Comparison of ENCODE assay signal across 20 mouse cellular contexts in genomic region chr10:29285757-29286156, GRCm38 (mm10). TPM values are rescaled to one million over a fixed set of nuclear protein-coding genes. Genes with fewer than 3 reads are reported as not detected.
DNase-seq lines count a peak whose midpoint lies in the region; ATAC-seq and TF ChIP-seq lines count a peak whose summit lies in the region.
"Had no signal": no experiment of that assay in that cellular context is flagged by ENCODE, and none has a peak within 500 bp of the region (broad histone marks: within the 10 kb centered on the region; RNA-seq: fewer than 3 reads in every experiment).

No protein-coding gene starts in this region.

- H3K27ac ChIP-seq in embryonic facial prominence, embryonic 15.5 days (replicated peaks) = peak overlapping the region; percentile 66
- H3K27ac ChIP-seq in limb, embryonic 15.5 days = peak overlapping the region; percentile 38; the same call in 1 of the 2 replicates
- H3K27ac ChIP-seq in stomach, embryonic 14.5 days (ENCODE audit: low read length) = no peak overlapping the region
- H3K27ac ChIP-seq: heart, embryonic 13.5 days; hindbrain, embryonic 10.5 days; liver, embryonic 15.5 days; midbrain, embryonic 10.5 days; neural tube, embryonic 13.5 days had no signal

- no peaks in the 10 kb centered on the region for H3K9me3 ChIP-seq in embryonic facial prominence, embryonic 15.5 days (replicated peaks)
- H3K9me3 ChIP-seq in limb, embryonic 15.5 days = no peaks in the 10 kb centered on the region
- no peaks in the 10 kb centered on the region for H3K9me3 ChIP-seq in stomach, embryonic 14.5 days (ENCODE audit: control insufficient read depth, low read depth, low read length)
- H3K9me3 ChIP-seq: heart, embryonic 13.5 days; hindbrain, embryonic 10.5 days; liver, embryonic 15.5 days; midbrain, embryonic 10.5 days; neural tube, embryonic 13.5 days had no signal

- no peak overlapping the region for H3K4me2 ChIP-seq in embryonic facial prominence, embryonic 15.5 days (replicated peaks)
- H3K4me2 ChIP-seq in limb, embryonic 15.5 days = no peak overlapping the region
- H3K4me2 ChIP-seq in stomach, embryonic 14.5 days (replicated peaks; ENCODE audit: low read depth, low read length) = no peak overlapping the region
- H3K4me2 ChIP-seq: heart, embryonic 13.5 days; liver, embryonic 15.5 days; neural tube, embryonic 13.5 days had no signal

- H3K4me3 ChIP-seq in lung, adult 2 months (replicated peaks; ENCODE audit: extremely low read depth, low read depth, low read length) = no peak overlapping the region
- no peak overlapping the region for H3K4me3 ChIP-seq in embryonic facial prominence, embryonic 15.5 days (replicated peaks)
- no peak overlapping the region for H3K4me3 ChIP-seq in limb, embryonic 15.5 days
- H3K4me3 ChIP-seq in stomach, embryonic 14.5 days (ENCODE audit: low read depth, low read length) = no peak overlapping the region
- H3K4me3 ChIP-seq: erythroblast, embryonic 14.5 days; heart, embryonic 13.5 days; hindbrain, embryonic 10.5 days; liver, embryonic 15.5 days; midbrain, embryonic 10.5 days; neural tube, embryonic 13.5 days had no signal

- H3K36me3 ChIP-seq in embryonic facial prominence, embryonic 15.5 days = no peaks in the 10 kb centered on the region
- H3K36me3 ChIP-seq in limb, embryonic 15.5 days = no peaks in the 10 kb centered on the region
- no peaks in the 10 kb centered on the region for H3K36me3 ChIP-seq in stomach, embryonic 14.5 days (ENCODE audit: control insufficient read depth, insufficient read depth, low read length)
- H3K36me3 ChIP-seq: heart, embryonic 13.5 days; hindbrain, embryonic 10.5 days; liver, embryonic 15.5 days; midbrain, embryonic 10.5 days; neural tube, embryonic 13.5 days had no signal

- H3K27me3 ChIP-seq in embryonic facial prominence, embryonic 15.5 days = no peaks in the 10 kb centered on the region
- no peaks in the 10 kb centered on the region for H3K27me3 ChIP-seq in limb, embryonic 15.5 days
- no peaks in the 10 kb centered on the region for H3K27me3 ChIP-seq in stomach, embryonic 14.5 days (ENCODE audit: control insufficient read depth, insufficient read depth, low read length)
- H3K27me3 ChIP-seq: CH12.LX; heart, embryonic 13.5 days; liver, embryonic 15.5 days; neural tube, embryonic 13.5 days had no signal

- no peak for TF ChIP-seq CTCF in lung, adult 2 months (IDR thresholded peaks at IDR 0.05; ENCODE audit: insufficient read depth, low read length)

- WGBS in lung, adult 2 months = 61% methylated on average over 1 of the region's 1 CpGs
- 56% methylated on average over 1 of the region's 1 CpGs for WGBS in embryonic facial prominence, embryonic 15.5 days
- 46% methylated on average over 1 of the region's 1 CpGs for WGBS in limb, embryonic 15.5 days
- 63% methylated on average over 1 of the region's 1 CpGs for WGBS in stomach, embryonic 14.5 days

- peak; percentile 4 to 60 for DNase-seq in lung, adult 18-20 months
- DNase-seq in lung, adult 2 months = no peak
- no peak for DNase-seq in gastrocnemius, postnatal 14 days
- DNase-seq in adrenal gland, postnatal 14 days = no peak
- no peak for DNase-seq in heart, postnatal 4 days
- DNase-seq: adrenal gland, postnatal 36 days; cerebellum, postnatal 25 days; gastrocnemius, postnatal 36 days; right cerebral cortex, postnatal 4 days; thymus, postnatal 14 days had no signal

- H3K4me1 ChIP-seq in lung, adult 2 months (ENCODE audit: control insufficient read depth, insufficient read depth, low read length) = peaks cover 2% of the 10 kb centered on the region
- no peaks in the 10 kb centered on the region for H3K4me1 ChIP-seq in embryonic facial prominence, embryonic 15.5 days
- no peaks in the 10 kb centered on the region for H3K4me1 ChIP-seq in limb, embryonic 15.5 days
- H3K4me1 ChIP-seq in stomach, embryonic 14.5 days (ENCODE audit: control insufficient read depth, insufficient read depth, low read length) = no peaks in the 10 kb centered on the region
- H3K4me1 ChIP-seq: heart, embryonic 13.5 days; hindbrain, embryonic 10.5 days; liver, embryonic 15.5 days; midbrain, embryonic 10.5 days; neural tube, embryonic 13.5 days had no signal

- intact Hi-C loops in gastrocnemius, postnatal 14 days (cut with DNase I; ENCODE audit: low total_unique reads) = no loop called here

- ATAC-seq in embryonic facial prominence, embryonic 15.5 days (ENCODE audit: insufficient number of reproducible peaks, low FRiP score, low TSS enrichment, low read depth) = peak; percentile 63; the same call in 1 of the 2 replicates
- no peak for ATAC-seq in limb, embryonic 15.5 days (ENCODE audit: insufficient number of reproducible peaks, low FRiP score, low TSS enrichment, low read depth)
- peak; percentile 69 for ATAC-seq in stomach, embryonic 14.5 days (ENCODE audit: insufficient number of reproducible peaks, insufficient read depth, low FRiP score, low read depth)

- no peak for TF ChIP-seq POLR2A in lung, adult 2 months (IDR thresholded peaks at IDR 0.05; ENCODE audit: borderline replicate concordance, extremely low read depth, low read depth, low read length)

- H3K9ac ChIP-seq in embryonic facial prominence, embryonic 15.5 days = no peak overlapping the region
- no peak overlapping the region for H3K9ac ChIP-seq in limb, embryonic 15.5 days
- H3K9ac ChIP-seq in stomach, embryonic 14.5 days (replicated peaks; ENCODE audit: low read depth, low read length) = no peak overlapping the region
- H3K9ac ChIP-seq: heart, embryonic 13.5 days; liver, embryonic 15.5 days; neural tube, embryonic 13.5 days had no signal

RNA-seq across cellular contexts. Expression of gene Echdc1, which starts 27.2 kb away (rescaled TPM):
- 2.7 and 5.6 TPM in 2 replicates for polyA plus RNA-seq in lung, adult 2 months (2012; rRNA removed)
- polyA plus RNA-seq in embryonic facial prominence, embryonic 15.5 days (2015; fragmentation: Nextera tagmentation; extraction: Ambion mirVana) = 26.9 and 28.1 TPM in 2 replicates
- 29.7 and 30.7 TPM in 2 replicates for polyA plus RNA-seq in limb, embryonic 15.5 days (2015; fragmentation: Nextera tagmentation; extraction: Ambion mirVana)
- polyA plus RNA-seq in stomach, embryonic 14.5 days (2014; fragmentation: Nextera tagmentation; extraction: Ambion mirVana) = 28.2 and 32.0 TPM in 2 replicates
- 10 to 100 TPM; 26.1 to 27.1 TPM for total RNA-seq in gastrocnemius, postnatal 14 days (2021)
- 52.3 and 71.0 TPM in 2 replicates for total RNA-seq in adrenal gland, postnatal 14 days (2021)
- total RNA-seq in heart, postnatal 4 days (2021) = 10 to 100 TPM; 25.4 to 26.6 TPM

Comparison
In these comparisons a context has a peak if more than half of its experiments do, and no peak if none do; other contexts are left out.
1. DNase-seq: peak in lung, adult 18-20 months (2 of 2); none in lung, adult 2 months (single experiment), gastrocnemius, postnatal 14 days (single experiment), adrenal gland, postnatal 14 days (single experiment) and heart, postnatal 4 days (single experiment).